Mouse (Mus musculus) brown adipose tissue, adult 24 weeks (tissue): ENCODE measurements around the gene Acaa1a. TPM values are rescaled to one million over a fixed set of nuclear protein-coding genes. Genes with fewer than 3 reads are reported as not detected.
"Not testable (repeated sequence)": the region's sequence is repeated elsewhere in the genome, so short reads cannot be mapped to it uniquely, and the experiment has no call there.

Source experiments
- H3K27ac ChIP-seq: fragments of 200-500 bp; replicated peaks from 2 replicates; pipeline ENCODE4 v1.5.1; 2012; ENCODE audit warnings: low read depth, mild to moderate bottlenecking, low read length
- H3K4me1 ChIP-seq: fragments of 200-500 bp; 2 replicates; pipeline ENCODE4 v1.6.1; 2012; ENCODE audit warnings: low read length, mixed read lengths; ENCODE audit not compliant: control insufficient read depth, insufficient read depth, insufficient read length
- H3K4me3 ChIP-seq: fragments of 200-500 bp; 2 replicates; pipeline ENCODE4 v1.5.1; 2012; ENCODE audit warnings: low read depth, mild to moderate bottlenecking, low read length, moderate library complexity; ENCODE audit not compliant: insufficient read depth
- polyA plus RNA-seq: library from polyadenylated mRNA; stranded (reverse); fragments of >200 nt; gene quantifications from 2 replicates; pipeline ENCODE4 v1.2.4, GENCODE M21; 2012; ENCODE audit not compliant: missing spikeins, insufficient read depth, insufficient read length

The Acaa1a gene
- polyA plus RNA-seq, 1 experiment = 82.7 TPM

DNA sequence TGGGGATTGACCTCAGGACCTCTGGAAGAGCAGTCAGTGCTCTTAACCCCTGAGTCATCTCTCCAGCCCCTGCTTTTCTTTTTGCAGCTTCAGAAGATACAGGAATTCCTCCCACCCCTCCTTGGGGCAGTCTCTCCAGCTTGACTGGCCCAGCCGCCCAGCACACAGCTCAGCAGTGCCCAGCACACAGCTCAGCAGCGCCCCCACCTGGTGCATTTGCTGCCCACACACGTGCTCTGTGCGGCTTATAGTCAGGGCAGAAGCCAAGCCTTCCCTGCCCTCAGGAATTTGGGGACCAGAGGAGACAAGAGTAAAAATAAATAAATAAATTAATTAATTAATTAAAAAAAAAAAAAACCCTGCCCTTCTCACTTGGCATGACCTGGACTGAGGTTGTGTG lies 12.6 kb downstream of the Acaa1a start:
- H3K4me3 ChIP-seq = no peak overlapping the region
- H3K27ac ChIP-seq = no peak overlapping the region
- no peaks in the 10 kb centered on the region; the same call in 1 of the 2 replicates for H3K4me1 ChIP-seq

DNA sequence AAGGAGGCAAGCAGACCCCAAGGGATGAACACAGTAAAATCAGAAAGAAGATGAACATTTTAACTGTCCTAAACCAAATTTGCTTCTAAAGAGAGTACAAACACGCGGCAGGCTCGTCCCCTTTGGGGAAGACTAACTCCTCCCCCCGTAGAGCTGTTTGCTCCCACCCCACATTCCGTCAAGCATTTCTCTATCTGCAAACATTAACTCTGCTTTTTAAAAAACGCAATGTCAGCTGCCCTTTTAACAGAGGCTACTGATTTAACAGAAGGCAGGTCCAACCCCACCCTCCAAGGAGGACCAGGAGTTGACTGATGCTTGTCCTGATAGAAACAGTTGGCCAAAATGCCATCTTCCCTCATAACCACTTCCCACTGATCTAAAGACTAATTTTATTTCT lies 14.4 kb downstream of the Acaa1a start:
- Histone ChIP-seq H3K4me1 (no peaks in the 10 kb centered on the region; the same call in 1 of the 2 replicates), H3K4me3 (no peak overlapping the region), H3K27ac (no peak overlapping the region)

GRCm38 (mm10) chr9:119355943-119356342 lies 16.5 kb downstream of the Acaa1a start:
- H3K27ac ChIP-seq = no peak overlapping the region
- H3K4me3 ChIP-seq = no peak overlapping the region
- H3K4me1 ChIP-seq = no peaks in the 10 kb centered on the region

DNA sequence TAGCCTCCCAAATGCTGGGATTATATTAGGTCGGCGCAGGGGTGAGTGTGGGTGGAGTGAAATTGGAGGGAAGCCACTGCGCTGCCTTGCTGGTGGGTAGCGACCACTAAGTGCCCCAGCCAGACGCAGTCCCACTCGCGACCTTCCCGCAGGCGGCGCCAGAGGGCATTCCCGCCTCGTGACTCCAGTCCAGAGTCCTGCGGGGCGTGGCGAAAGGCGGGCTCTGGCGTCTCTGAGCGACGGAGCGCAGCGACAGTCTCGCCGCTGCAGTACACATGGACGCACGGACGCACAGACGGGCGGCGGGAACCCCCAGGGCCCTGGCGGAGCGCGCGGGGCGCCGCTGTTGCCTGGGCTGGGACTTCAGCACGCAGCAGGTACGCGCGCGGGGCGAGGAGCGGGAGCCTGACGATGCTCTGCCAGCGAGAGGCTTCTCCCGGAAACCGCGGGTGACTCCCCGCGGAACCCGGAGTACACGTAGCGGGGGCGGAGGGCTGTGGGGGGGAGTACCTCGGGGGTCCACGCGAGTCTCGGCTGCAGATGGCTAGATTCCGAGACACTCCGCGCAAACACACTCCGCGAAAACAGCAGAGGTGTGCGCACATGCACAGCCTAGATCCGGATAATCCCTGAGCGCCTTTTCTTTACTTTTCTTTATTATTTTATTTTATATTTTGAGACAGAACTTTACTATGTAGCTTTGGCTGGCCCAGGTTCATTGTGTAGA lies 18.0 kb downstream of the Acaa1a start, which contains the start of gene Xylb:
Gene Xylb (plus strand): TSS at position 51 of the 727 bp plus-strand sequence.
- H3K4me1 ChIP-seq = no peaks in the 10 kb centered on the region
- peak within 1 kb of the TSS; percentile 76 for H3K4me3 ChIP-seq
- H3K27ac ChIP-seq = no peak within 1 kb of the TSS

- Histone ChIP-seq H3K27ac (no peak overlapping the region), H3K4me1 (no peaks in the 10 kb centered on the region)
Measured at GRCm38 (mm10) chr9:119358058-119358429, 18.6 kb downstream of the Acaa1a start.

GRCm38 (mm10) chr9:119361416-119361815 lies 21.9 kb downstream of the Acaa1a start:
- Histone ChIP-seq H3K4me1 (no peaks in the 10 kb centered on the region), H3K27ac (no peak overlapping the region), H3K4me3 (no peak overlapping the region)

More at GRCm38 (mm10) chr9:119358058-119358429, 18.6 kb downstream of the Acaa1a start:
- peak overlapping the region; percentile 14; the same call in 1 of the 2 replicates for H3K4me3 ChIP-seq

DNA sequence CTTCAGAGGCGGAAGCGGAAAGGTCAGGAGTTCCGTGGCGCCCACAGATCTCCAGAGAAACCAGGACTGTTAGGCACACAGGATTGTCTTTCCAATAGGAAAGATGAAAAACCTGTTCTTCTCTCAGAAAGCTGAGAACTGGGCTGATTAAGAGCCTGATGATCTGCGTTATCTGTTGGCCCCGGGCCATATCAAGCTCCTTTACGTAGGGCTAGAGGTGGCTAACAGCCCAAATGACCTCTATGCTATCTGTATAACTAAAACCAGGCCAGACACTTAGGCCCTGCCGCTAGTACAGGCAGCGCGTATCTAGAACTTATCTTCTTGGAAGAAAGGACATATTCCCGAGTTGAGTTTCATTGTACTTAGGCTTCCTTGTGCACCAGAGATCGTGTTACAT lies 23.8 kb downstream of the Acaa1a start:
- H3K4me3 ChIP-seq = no peak overlapping the region
- H3K27ac ChIP-seq = no peak overlapping the region
- no peaks in the 10 kb centered on the region for H3K4me1 ChIP-seq

DNA sequence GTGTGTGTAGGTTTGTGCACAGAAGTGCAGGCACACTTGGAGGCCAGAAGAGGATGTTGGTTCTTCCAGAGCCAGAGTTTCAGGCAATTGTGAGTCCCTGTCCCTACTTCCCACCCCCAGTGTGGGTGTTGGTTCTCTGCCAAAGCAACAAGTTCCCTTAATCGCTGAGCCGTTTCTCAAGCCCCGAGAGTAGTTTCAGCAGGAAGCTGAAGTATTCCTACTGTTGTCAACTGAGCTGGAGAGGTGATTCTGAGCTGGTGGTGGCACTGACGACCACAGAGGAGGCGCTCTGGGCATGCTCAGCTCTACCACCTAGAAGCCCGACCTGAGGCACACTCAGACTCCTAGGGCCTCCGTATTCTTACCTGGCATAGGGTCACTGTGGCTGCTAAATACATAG lies 25.8 kb downstream of the Acaa1a start, which contains the start of gene Slc22a14:
Gene Slc22a14 (minus strand): TSS at position 270 of the 400 bp plus-strand sequence.
- no peak within 1 kb of the TSS for H3K27ac ChIP-seq
- H3K4me1 ChIP-seq = no peaks in the 10 kb centered on the region
- no peak within 1 kb of the TSS for H3K4me3 ChIP-seq

DNA sequence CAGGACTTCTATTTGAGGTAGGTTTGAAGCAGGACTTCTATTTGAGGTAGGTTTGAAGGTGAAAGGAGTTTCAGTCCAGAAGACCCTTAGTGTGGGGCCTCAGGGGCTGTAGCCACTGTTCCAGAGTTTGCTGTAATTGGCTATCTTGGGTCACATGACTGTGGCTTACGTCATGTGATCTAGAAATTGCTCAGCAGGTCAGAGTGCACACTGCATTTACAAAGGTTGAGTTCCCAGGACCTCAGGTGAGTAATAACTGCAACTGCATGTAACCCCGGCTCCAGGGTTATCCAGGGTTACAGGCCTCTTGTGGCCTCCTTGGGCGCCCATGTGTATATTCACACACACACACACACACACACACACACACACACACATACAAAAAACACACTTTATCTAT lies 28.9 kb downstream of the Acaa1a start:
- H3K27ac ChIP-seq = no peak overlapping the region
- H3K4me1 ChIP-seq = no peaks in the 10 kb centered on the region
- no peak overlapping the region for H3K4me3 ChIP-seq

GRCm38 (mm10) chr9:119370770-119371169 lies 31.3 kb downstream of the Acaa1a start:
- H3K27ac ChIP-seq, H3K4me3 ChIP-seq, H3K4me1 ChIP-seq: not testable (repeated sequence)

GRCm38 (mm10) chr9:119371251-119371650 lies 31.8 kb downstream of the Acaa1a start:
- Histone ChIP-seq H3K4me1 (no peaks in the 10 kb centered on the region), H3K4me3 (no peak overlapping the region), H3K27ac (no peak overlapping the region)

GRCm38 (mm10) chr9:119375008-119375407 lies 35.5 kb downstream of the Acaa1a start:
- H3K4me1 ChIP-seq = no peaks in the 10 kb centered on the region
- no peak overlapping the region for H3K27ac ChIP-seq

GRCm38 (mm10) chr9:119375556-119375955 lies 36.1 kb downstream of the Acaa1a start:
- no peaks in the 10 kb centered on the region for H3K4me1 ChIP-seq
- H3K4me3 ChIP-seq = no peak overlapping the region
- H3K27ac ChIP-seq = no peak overlapping the region

More at GRCm38 (mm10) chr9:119375008-119375407, 35.5 kb downstream of the Acaa1a start:
- no peak overlapping the region for H3K4me3 ChIP-seq

GRCm38 (mm10) chr9:119378231-119378630 lies 38.8 kb downstream of the Acaa1a start:
- Histone ChIP-seq H3K4me1 (no peaks in the 10 kb centered on the region), H3K27ac (no peak overlapping the region), H3K4me3 (no peak overlapping the region)

GRCm38 (mm10) chr9:119382603-119383002 lies 43.1 kb downstream of the Acaa1a start:
- H3K4me1 ChIP-seq = no peaks in the 10 kb centered on the region

DNA sequence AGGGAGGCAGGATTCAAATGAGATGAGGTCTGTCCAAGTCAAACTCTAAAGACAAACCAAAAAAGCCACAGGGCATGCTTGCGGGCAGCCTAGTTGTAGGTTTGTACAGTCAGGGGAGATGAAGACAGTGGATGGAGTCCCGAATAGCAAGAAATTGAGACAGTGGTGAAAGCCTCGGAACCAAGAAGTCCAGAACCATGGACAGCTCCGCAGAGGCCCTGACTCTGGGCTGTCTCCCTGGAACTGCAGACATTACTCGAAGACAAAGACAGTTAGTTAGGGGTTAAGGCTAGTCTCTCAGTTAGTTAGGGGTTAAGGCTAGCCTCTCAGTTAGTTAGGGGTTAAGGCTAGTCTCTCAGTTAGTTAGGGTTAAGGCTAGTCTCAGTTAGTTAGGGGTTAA lies 49.5 kb downstream of the Acaa1a start:
- Histone ChIP-seq H3K27ac (no peak overlapping the region), H3K4me3 (no peak overlapping the region), H3K4me1 (no peaks in the 10 kb centered on the region)

More at GRCm38 (mm10) chr9:119382603-119383002, 43.1 kb downstream of the Acaa1a start:
- Histone ChIP-seq H3K4me3 (no peak overlapping the region), H3K27ac (no peak overlapping the region)
